ENCODE assay signal across 10 mouse cellular contexts in genomic region chr4:45436383-45436913, GRCm38 (mm10). TPM values are rescaled to one million over a fixed set of nuclear protein-coding genes. Genes with fewer than 3 reads are reported as not detected.
DNase-seq lines count a peak whose midpoint lies in the region; ATAC-seq lines count a peak whose summit lies in the region.
"Had no signal": no experiment of that assay in that cellular context is flagged by ENCODE, and none has a peak within 500 bp of the region (broad histone marks: within the 10 kb centered on the region; RNA-seq: fewer than 3 reads in every experiment).

No protein-coding gene starts in this region.

- H3K4me2 ChIP-seq in heart, embryonic 12.5 days: no peak overlapping the region
- no peak overlapping the region for H3K4me2 ChIP-seq in neural tube, embryonic 11.5 days (ENCODE audit: low read depth)
- no peak overlapping the region for H3K4me2 ChIP-seq in midbrain, embryonic 11.5 days
- H3K4me2 ChIP-seq: liver, embryonic 11.5 days had no signal

- H3K9ac ChIP-seq in heart, embryonic 12.5 days: 0 out of 2 replicates have a peak overlapping the region, but pooled peaks have one; percentile 16
- H3K9ac ChIP-seq in neural tube, embryonic 11.5 days (ENCODE audit: low read length): no peak overlapping the region
- no peak overlapping the region for H3K9ac ChIP-seq in midbrain, embryonic 11.5 days (ENCODE audit: low read length)

- no peak overlapping the region for H3K27ac ChIP-seq in heart, embryonic 12.5 days (ENCODE audit: poor library complexity, severe bottlenecking)
- H3K27ac ChIP-seq in neural tube, embryonic 11.5 days (ENCODE audit: low read depth, low read length): peak overlapping the region; percentile 60
- H3K27ac ChIP-seq in midbrain, embryonic 11.5 days (ENCODE audit: low read depth, low read length): no peak overlapping the region

- H3K36me3 ChIP-seq in heart, embryonic 12.5 days: peaks cover 7% of the 10 kb centered on the region; the same call in 1 of the 2 replicates
- H3K36me3 ChIP-seq in neural tube, embryonic 11.5 days (ENCODE audit: control insufficient read depth, insufficient read depth, low read length): no peaks in the 10 kb centered on the region; the same call in 1 of the 2 replicates
- no peaks in the 10 kb centered on the region for H3K36me3 ChIP-seq in midbrain, embryonic 11.5 days (ENCODE audit: control insufficient read depth, insufficient read depth, low read length)

- H3K27me3 ChIP-seq in heart, embryonic 12.5 days (replicated peaks): no peaks in the 10 kb centered on the region; the same call in 1 of the 2 replicates
- no peaks in the 10 kb centered on the region for H3K27me3 ChIP-seq in neural tube, embryonic 11.5 days (ENCODE audit: control insufficient read depth, insufficient read depth, low read length)
- no peaks in the 10 kb centered on the region for H3K27me3 ChIP-seq in midbrain, embryonic 11.5 days (ENCODE audit: control insufficient read depth, insufficient read depth, low read length)

- H3K4me1 ChIP-seq in heart, embryonic 12.5 days (replicated peaks): peaks cover 66% of the 10 kb centered on the region
- H3K4me1 ChIP-seq in neural tube, embryonic 11.5 days (ENCODE audit: control insufficient read depth, insufficient read depth, low read length): peaks cover 36% of the 10 kb centered on the region
- peaks cover 11% of the 10 kb centered on the region for H3K4me1 ChIP-seq in midbrain, embryonic 11.5 days (ENCODE audit: control insufficient read depth, insufficient read depth, low read length)

- no peaks in the 10 kb centered on the region for H3K9me3 ChIP-seq in heart, embryonic 12.5 days (replicated peaks)
- H3K9me3 ChIP-seq in neural tube, embryonic 11.5 days (ENCODE audit: control insufficient read depth, low read length): no peaks in the 10 kb centered on the region
- H3K9me3 ChIP-seq in midbrain, embryonic 11.5 days (ENCODE audit: control insufficient read depth, low read length): no peaks in the 10 kb centered on the region

- intact Hi-C loops in heart, postnatal 10 days (cut with DNase I): no loop called here

- ATAC-seq in heart, embryonic 12.5 days (ENCODE audit: insufficient number of reproducible peaks, low FRiP score): no peak
- ATAC-seq in neural tube, embryonic 11.5 days (ENCODE audit: insufficient read depth, low FRiP score, low TSS enrichment): no peak
- peak; percentile 27; the same call in 1 of the 2 replicates for ATAC-seq in midbrain, embryonic 11.5 days (ENCODE audit: low FRiP score)

- WGBS in heart, embryonic 12.5 days: 65% methylated on average over 7 of the region's 7 CpGs
- 67% methylated on average over 7 of the region's 7 CpGs for WGBS in neural tube, embryonic 11.5 days
- WGBS in midbrain, embryonic 11.5 days: 73% methylated on average over 7 of the region's 7 CpGs

- no peak overlapping the region for H3K4me3 ChIP-seq in heart, embryonic 12.5 days
- no peak overlapping the region for H3K4me3 ChIP-seq in neural tube, embryonic 11.5 days (ENCODE audit: low read depth, low read length)
- no peak overlapping the region for H3K4me3 ChIP-seq in midbrain, embryonic 11.5 days (ENCODE audit: low read depth, low read length)

- no peak for DNase-seq in heart, postnatal 10 days
- DNase-seq in neural tube, embryonic 11.5 days (ENCODE audit: low spot score): no peak
- no peak for DNase-seq in neural tube, embryonic 10.5 days (ENCODE audit: extremely low spot score, low spot score)
- DNase-seq in midbrain, embryonic 11.5 days (ENCODE audit: low spot score, missing footprints): no peak
- no peak for DNase-seq in left cerebral cortex, adult 18-20 months (ENCODE audit: low spot score in 2 of 2)
- no peak for DNase-seq in thymus, postnatal 10 days (ENCODE audit: low spot score in 2 of 2)
- DNase-seq in adrenal gland, adult 8-10 months: no peak
- DNase-seq: embryo, embryonic 11 days had no signal

RNA-seq across cellular contexts. Expression of gene Slc25a51, which starts 27.9 kb away (rescaled TPM):
- polyA plus RNA-seq in heart, embryonic 12.5 days (2016; fragmentation: Nextera tagmentation; extraction: Ambion mirVana): 73.4 and 75.6 TPM in 2 replicates
- 100 to 1,000 TPM; 132 to 179 TPM for total RNA-seq in heart, postnatal 10 days (2021)
- polyA plus RNA-seq in neural tube, embryonic 11.5 days (2014; fragmentation: Nextera tagmentation; extraction: Ambion mirVana): 72.7 and 82.2 TPM in 2 replicates
- polyA plus RNA-seq in midbrain, embryonic 11.5 days (2014; fragmentation: Nextera tagmentation; extraction: Ambion mirVana): 63.4 and 78.6 TPM in 2 replicates
- total RNA-seq in left cerebral cortex, adult 18-20 months (2021): 100 to 1,000 TPM; 108 to 115 TPM
- total RNA-seq in adrenal gland, adult 8-10 months (2022): 100 to 1,000 TPM; 191 to 350 (median 261) TPM
